Mouse (Mus musculus) heart, embryonic 11.5 days (tissue): ENCODE measurements around the gene Unc13b. TPM values are rescaled to one million over a fixed set of nuclear protein-coding genes. Genes with fewer than 3 reads are reported as not detected.

Experiments
- ATAC-seq: fragments of 200-750 bp; cut with Nextera tagmentation; replicated peaks from 2 replicates; pipeline ENCODE4 v1.8.0; 2017; ENCODE audit warnings: moderate library complexity; ENCODE audit not compliant: insufficient number of reproducible peaks, low FRiP score, low TSS enrichment
- H3K27ac ChIP-seq: fragments of 300-500 bp; sonication (generic); 2 replicates; pipeline ENCODE4 v1.5.1; 2014; ENCODE audit warnings: mild to moderate bottlenecking, low read depth, low read length
- H3K27me3 ChIP-seq: fragments of 300-500 bp; sonication (generic); 2 replicates; pipeline ENCODE4 v1.6.1; 2014; ENCODE audit warnings: mild to moderate bottlenecking, low read length, mixed read lengths; ENCODE audit not compliant: control insufficient read depth, insufficient read depth
- H3K36me3 ChIP-seq: fragments of 300-500 bp; sonication (generic); 2 replicates; pipeline ENCODE4 v1.6.1; 2014; ENCODE audit warnings: mild to moderate bottlenecking, low read length, moderate library complexity, mixed read lengths; ENCODE audit not compliant: control insufficient read depth, insufficient read depth
- H3K4me1 ChIP-seq: fragments of 300-500 bp; sonication (generic); 2 replicates; pipeline ENCODE4 v1.6.1; 2014; ENCODE audit warnings: low read length; ENCODE audit not compliant: control insufficient read depth, insufficient read depth
- H3K4me2 ChIP-seq: fragments of 300-500 bp; sonication (generic); 2 replicates; pipeline ENCODE4 v1.6.1; 2014; ENCODE audit warnings: mild to moderate bottlenecking, moderate library complexity
- H3K4me3 ChIP-seq: fragments of 300-500 bp; sonication (generic); 2 replicates; pipeline ENCODE4 v1.5.1; 2014; ENCODE audit warnings: low read depth, low read length
- H3K9ac ChIP-seq: fragments of 300-500 bp; sonication (generic); 2 replicates; pipeline ENCODE4 v1.6.1; 2014; ENCODE audit warnings: mild to moderate bottlenecking, low read depth, low read length, moderate library complexity
- H3K9me3 ChIP-seq: fragments of 300-500 bp; sonication (generic); replicated peaks from 2 replicates; pipeline ENCODE4 v1.6.1; 2016; ENCODE audit warnings: low read length; ENCODE audit not compliant: control insufficient read depth
- WGBS: fragments of 180-500 bp; shearing (Covaris S2); extraction: QIAGEN DNeasy Blood & Tissue Kit; methylation state at CpG from one replicate; pipeline ENCODE4 v1.1.7; 2014; ENCODE audit not compliant: insufficient replicate concordance; 5-methylcytosine and 5-hydroxymethylcytosine counted together
- polyA plus RNA-seq: library from polyadenylated mRNA; unstranded; fragments of >200 nt; fragmentation: Nextera tagmentation; extraction: Ambion mirVana; gene quantifications from 2 replicates; pipeline ENCODE4 v1.2.1, GENCODE M21; 2014

Gene Unc13b
- polyA plus RNA-seq, 1 experiment from 2014 or later, result 9.3 TPM

- ATAC-seq, result no peak
- 29% methylated on average over 5 of the region's 5 CpGs for WGBS
- H3K9me3 ChIP-seq, result no peaks in the 10 kb centered on the region; the same call in 1 of the 2 replicates
- no peaks in the 10 kb centered on the region for H3K36me3 ChIP-seq
- no peak overlapping the region for H3K4me3 ChIP-seq
- H3K4me1 ChIP-seq, result peaks cover 4% of the 10 kb centered on the region; the same call in 1 of the 2 replicates
- H3K4me2 ChIP-seq, result no peak overlapping the region
- H3K9ac ChIP-seq, result no peak overlapping the region
- H3K27ac ChIP-seq, result peak overlapping the region; percentile 12; the same call in 1 of the 2 replicates
- no peaks in the 10 kb centered on the region for H3K27me3 ChIP-seq
Measured at GRCm38 (mm10) chr4:43206989-43207388, 148.2 kb downstream of the Unc13b start.

GRCm38 (mm10) chr4:43209081-43209579 is 150.4 kb downstream of the Unc13b start:
- Histone ChIP-seq H3K9me3 (no peaks in the 10 kb centered on the region), H3K4me3 (peak overlapping the region; percentile 37), H3K4me1 (peaks cover 4% of the 10 kb centered on the region; the same call in 1 of the 2 replicates), H3K36me3 (no peaks in the 10 kb centered on the region), H3K4me2 (peak overlapping the region; percentile 68), H3K9ac (peak overlapping the region; percentile 64), H3K27ac (peak overlapping the region; percentile 36; the same call in 1 of the 2 replicates), H3K27me3 (no peaks in the 10 kb centered on the region)
- 4% methylated on average over 8 of the region's 8 CpGs for WGBS
- no peak; the same call in 1 of the 2 replicates for ATAC-seq

GRCm38 (mm10) chr4:43209673-43210072 is 150.9 kb downstream of the Unc13b start:
- Histone ChIP-seq H3K36me3 (no peaks in the 10 kb centered on the region), H3K27me3 (no peaks in the 10 kb centered on the region), H3K4me3 (peak overlapping the region; percentile 37; the same call in 1 of the 2 replicates), H3K9me3 (no peaks in the 10 kb centered on the region), H3K4me2 (peak overlapping the region; percentile 68), H3K4me1 (peaks cover 4% of the 10 kb centered on the region; the same call in 1 of the 2 replicates), H3K9ac (peak overlapping the region; percentile 64; the same call in 1 of the 2 replicates), H3K27ac (no peak overlapping the region)
- ATAC-seq, result no peak
- WGBS, result 57% methylated on average over 6 of the region's 6 CpGs

GRCm38 (mm10) chr4:43216491-43216890 is 157.7 kb downstream of the Unc13b start:
- Histone ChIP-seq H3K36me3 (no peaks in the 10 kb centered on the region), H3K4me2 (no peak overlapping the region), H3K9me3 (no peaks in the 10 kb centered on the region), H3K27ac (no peak overlapping the region), H3K4me1 (no peaks in the 10 kb centered on the region), H3K9ac (no peak overlapping the region), H3K4me3 (no peak overlapping the region), H3K27me3 (no peaks in the 10 kb centered on the region)
- 40% methylated on average over 3 of the region's 3 CpGs for WGBS
- no peak for ATAC-seq

- Histone ChIP-seq H3K9ac (no peak overlapping the region), H3K36me3 (no peaks in the 10 kb centered on the region), H3K27me3 (no peaks in the 10 kb centered on the region), H3K27ac (no peak overlapping the region), H3K4me3 (no peak overlapping the region), H3K4me2 (no peak overlapping the region), H3K9me3 (no peaks in the 10 kb centered on the region), H3K4me1 (no peaks in the 10 kb centered on the region)
- ATAC-seq, result no peak
- 85% methylated on average over 1 of the region's 1 CpGs for WGBS
Measured at GRCm38 (mm10) chr4:43217997-43218396, 159.2 kb downstream of the Unc13b start.

GRCm38 (mm10) chr4:43231821-43232220 is 173.1 kb downstream of the Unc13b start:
- Histone ChIP-seq H3K36me3 (no peaks in the 10 kb centered on the region), H3K4me1 (no peaks in the 10 kb centered on the region), H3K9me3 (no peaks in the 10 kb centered on the region), H3K9ac (no peak overlapping the region), H3K4me2 (no peak overlapping the region), H3K27me3 (no peaks in the 10 kb centered on the region), H3K4me3 (no peak overlapping the region), H3K27ac (no peak overlapping the region)
- ATAC-seq, result no peak
- 77% methylated on average over 3 of the region's 3 CpGs for WGBS

- ATAC-seq, result no peak
- Histone ChIP-seq H3K4me3 (no peak overlapping the region), H3K9ac (no peak overlapping the region), H3K4me2 (no peak overlapping the region), H3K4me1 (no peaks in the 10 kb centered on the region), H3K27ac (no peak overlapping the region), H3K36me3 (no peaks in the 10 kb centered on the region), H3K9me3 (no peaks in the 10 kb centered on the region), H3K27me3 (no peaks in the 10 kb centered on the region)
- WGBS, result 75% methylated on average over 1 of the region's 1 CpGs
Measured at GRCm38 (mm10) chr4:43232985-43233384, 174.2 kb downstream of the Unc13b start.

GRCm38 (mm10) chr4:43233489-43233888 is 174.7 kb downstream of the Unc13b start:
- H3K4me3 ChIP-seq, result no peak overlapping the region
- no peak for ATAC-seq
- 78% methylated on average over 6 of the region's 6 CpGs for WGBS
- no peaks in the 10 kb centered on the region for H3K27me3 ChIP-seq
- no peak overlapping the region for H3K9ac ChIP-seq
- no peaks in the 10 kb centered on the region for H3K36me3 ChIP-seq
- H3K27ac ChIP-seq, result no peak overlapping the region
- no peaks in the 10 kb centered on the region for H3K4me1 ChIP-seq
- no peaks in the 10 kb centered on the region for H3K9me3 ChIP-seq
- H3K4me2 ChIP-seq, result no peak overlapping the region

GRCm38 (mm10) chr4:43236898-43237297 is 178.1 kb downstream of the Unc13b start:
- Histone ChIP-seq H3K4me3 (no peak overlapping the region), H3K4me1 (no peaks in the 10 kb centered on the region), H3K27ac (no peak overlapping the region), H3K4me2 (no peak overlapping the region), H3K36me3 (no peaks in the 10 kb centered on the region), H3K9ac (no peak overlapping the region), H3K9me3 (no peaks in the 10 kb centered on the region), H3K27me3 (no peaks in the 10 kb centered on the region)
- ATAC-seq, result no peak
- 89% methylated on average over 9 of the region's 9 CpGs for WGBS
